Mouse (Mus musculus) lung, embryonic 16.5 days (tissue): ENCODE measurements around the gene Ap3d1. TPM values are rescaled to one million over a fixed set of nuclear protein-coding genes. Genes with fewer than 3 reads are reported as not detected.

Source experiments
- ATAC-seq: fragments of 200-750 bp; cut with Nextera tagmentation; 2 replicates; pipeline ENCODE4 v1.8.0; 2017; ENCODE audit warnings: low read depth, mild to moderate bottlenecking, moderate library complexity
- H3K27ac ChIP-seq: fragments of 300-500 bp; sonication (generic); 2 replicates; pipeline ENCODE4 v1.5.1; 2014; ENCODE audit warnings: mild to moderate bottlenecking, control low read depth, low read length
- H3K27me3 ChIP-seq: fragments of 300-500 bp; sonication (generic); 2 replicates; pipeline ENCODE4 v1.6.1; 2014; ENCODE audit warnings: low read depth, low read length, mixed read lengths; ENCODE audit not compliant: control insufficient read depth, insufficient read depth
- H3K36me3 ChIP-seq: fragments of 300-500 bp; sonication (generic); 2 replicates; pipeline ENCODE4 v1.6.1; 2014; ENCODE audit warnings: low read length; ENCODE audit not compliant: control insufficient read depth, insufficient read depth
- H3K4me1 ChIP-seq: fragments of 300-500 bp; sonication (generic); replicated peaks from 2 replicates; pipeline ENCODE4 v1.6.1; 2014; ENCODE audit warnings: low read length, mixed read lengths; ENCODE audit not compliant: control insufficient read depth, insufficient read depth
- H3K4me2 ChIP-seq: fragments of 300-500 bp; sonication (generic); 2 replicates; pipeline ENCODE4 v1.6.1; 2014; ENCODE audit warnings: low read depth, low read length, control low read depth
- H3K4me3 ChIP-seq: fragments of 300-500 bp; sonication (generic); 2 replicates; pipeline ENCODE4 v1.5.1; 2014; ENCODE audit warnings: mild to moderate bottlenecking, low read length, control low read depth
- H3K9ac ChIP-seq: fragments of 300-500 bp; sonication (generic); 2 replicates; pipeline ENCODE4 v1.6.1; 2014; ENCODE audit warnings: low read length, control low read depth
- H3K9me3 ChIP-seq: fragments of 300-500 bp; sonication (generic); 2 replicates; pipeline ENCODE4 v1.6.1; 2016; ENCODE audit warnings: low read length; ENCODE audit not compliant: control insufficient read depth
- WGBS: fragments of 180-500 bp; shearing (Covaris S2); extraction: QIAGEN DNeasy Blood & Tissue Kit; methylation state at CpG from one replicate; pipeline ENCODE4 v1.1.7; 2014; 5-methylcytosine and 5-hydroxymethylcytosine counted together
- polyA plus RNA-seq: library from polyadenylated mRNA; unstranded; fragments of >200 nt; fragmentation: Nextera tagmentation; extraction: Ambion mirVana; gene quantifications from 2 replicates; pipeline ENCODE4 v1.2.1, GENCODE M21; 2015

The Ap3d1 gene
- polyA plus RNA-seq, 1 experiment from 2014 or later = 59.9 TPM

- Histone ChIP-seq H3K9me3 (no peaks in the 10 kb centered on the region), H3K27ac (no peak overlapping the region), H3K9ac (no peak overlapping the region), H3K36me3 (peaks cover 19% of the 10 kb centered on the region), H3K4me3 (no peak overlapping the region), H3K27me3 (no peaks in the 10 kb centered on the region), H3K4me2 (no peak overlapping the region), H3K4me1 (peaks cover 5% of the 10 kb centered on the region)
- 62% methylated on average over 6 of the region's 6 CpGs for WGBS
- ATAC-seq = no peak; the same call in 1 of the 2 replicates
Measured at GRCm38 (mm10) chr10:80684214-80684613, 57.9 kb downstream of the Ap3d1 start.

- H3K4me1 ChIP-seq = peaks cover 11% of the 10 kb centered on the region
- peaks cover 17% of the 10 kb centered on the region for H3K36me3 ChIP-seq
- no peak overlapping the region for H3K9ac ChIP-seq
- no peak overlapping the region for H3K27ac ChIP-seq
- WGBS = 96% methylated on average over 1 of the region's 1 CpGs
- H3K4me3 ChIP-seq = no peak overlapping the region
- no peaks in the 10 kb centered on the region for H3K27me3 ChIP-seq
- H3K4me2 ChIP-seq = no peak overlapping the region
- no peak for ATAC-seq
- no peaks in the 10 kb centered on the region for H3K9me3 ChIP-seq
Measured at GRCm38 (mm10) chr10:80683647-80684046, 58.4 kb downstream of the Ap3d1 start.

GRCm38 (mm10) chr10:80682003-80682402, 60.1 kb downstream of the Ap3d1 start:
- H3K36me3 ChIP-seq = peaks cover 15% of the 10 kb centered on the region
- 93% methylated on average over 6 of the region's 6 CpGs for WGBS
- H3K9ac ChIP-seq = no peak overlapping the region
- no peaks in the 10 kb centered on the region for H3K9me3 ChIP-seq
- H3K4me1 ChIP-seq = peaks cover 27% of the 10 kb centered on the region
- no peak overlapping the region for H3K4me3 ChIP-seq
- H3K27me3 ChIP-seq = no peaks in the 10 kb centered on the region
- no peak overlapping the region for H3K27ac ChIP-seq
- ATAC-seq = no peak
- no peak overlapping the region for H3K4me2 ChIP-seq

- Histone ChIP-seq H3K4me1 (peaks cover 27% of the 10 kb centered on the region), H3K27me3 (no peaks in the 10 kb centered on the region), H3K9ac (no peak overlapping the region), H3K27ac (no peak overlapping the region), H3K9me3 (no peaks in the 10 kb centered on the region), H3K4me3 (no peak overlapping the region), H3K4me2 (no peak overlapping the region), H3K36me3 (peaks cover under 1% of the 10 kb centered on the region; the same call in 1 of the 2 replicates)
- 60% methylated on average over 2 of the region's 2 CpGs for WGBS
- ATAC-seq = no peak
Measured at GRCm38 (mm10) chr10:80680260-80680696, 61.8 kb downstream of the Ap3d1 start.

- no peaks in the 10 kb centered on the region for H3K36me3 ChIP-seq
- H3K4me3 ChIP-seq = no peak overlapping the region
- peaks cover 31% of the 10 kb centered on the region for H3K4me1 ChIP-seq
- no peak for ATAC-seq
- no peaks in the 10 kb centered on the region for H3K27me3 ChIP-seq
- no peak overlapping the region for H3K4me2 ChIP-seq
- WGBS = 49% methylated on average over 9 of the region's 9 CpGs
- no peaks in the 10 kb centered on the region for H3K9me3 ChIP-seq
- peak overlapping the region; percentile 98 for H3K27ac ChIP-seq
- H3K9ac ChIP-seq = no peak overlapping the region
Measured at GRCm38 (mm10) chr10:80679556-80680259, 62.4 kb downstream of the Ap3d1 start.

GRCm38 (mm10) chr10:80678601-80679377, 63.3 kb downstream of the Ap3d1 start:
- peak; percentile 2; the same call in 1 of the 2 replicates for ATAC-seq
- WGBS = 35% methylated on average over 10 of the region's 10 CpGs
- Histone ChIP-seq H3K27me3 (no peaks in the 10 kb centered on the region), H3K4me2 (peak overlapping the region; percentile 71), H3K9ac (peak overlapping the region; percentile 80; the same call in 1 of the 2 replicates), H3K4me1 (peaks cover 40% of the 10 kb centered on the region), H3K4me3 (no peak overlapping the region), H3K27ac (peak overlapping the region; percentile 98), H3K9me3 (no peaks in the 10 kb centered on the region), H3K36me3 (no peaks in the 10 kb centered on the region)

- no peaks in the 10 kb centered on the region for H3K27me3 ChIP-seq
- peak within 1 kb of the TSS; percentile 80 for H3K9ac ChIP-seq
- peak; percentile 67 for ATAC-seq
- no peaks in the 10 kb centered on the region for H3K36me3 ChIP-seq
- WGBS = 2% methylated on average over 8 of the region's 8 CpGs
- H3K27ac ChIP-seq = peak within 1 kb of the TSS; percentile 98
- peak within 1 kb of the TSS; percentile 71 for H3K4me2 ChIP-seq
- H3K9me3 ChIP-seq = no peaks in the 10 kb centered on the region
- peaks cover 46% of the 10 kb centered on the region for H3K4me1 ChIP-seq
- H3K4me3 ChIP-seq = peak within 1 kb of the TSS; percentile 94
Measured at GRCm38 (mm10) chr10:80677942-80678436, 64.1 kb downstream of the Ap3d1 start, which contains the start of gene Mknk2. Gene Mknk2 (minus strand): TSS chr10:80678112.

- no peak for ATAC-seq
- WGBS = 20% methylated on average over 9 of the region's 9 CpGs
- no peaks in the 10 kb centered on the region for H3K9me3 ChIP-seq
Measured at GRCm38 (mm10) chr10:80677128-80677875, 64.8 kb downstream of the Ap3d1 start.

More at GRCm38 (mm10) chr10:80677128-80677875, 64.8 kb downstream of the Ap3d1 start:
- peak overlapping the region; percentile 94 for H3K4me3 ChIP-seq
- peak overlapping the region; percentile 98 for H3K27ac ChIP-seq
- peaks cover 49% of the 10 kb centered on the region for H3K4me1 ChIP-seq
- peak overlapping the region; percentile 80 for H3K9ac ChIP-seq
- no peaks in the 10 kb centered on the region for H3K36me3 ChIP-seq
- H3K27me3 ChIP-seq = no peaks in the 10 kb centered on the region
- H3K4me2 ChIP-seq = peak overlapping the region; percentile 71
